Mouse (Mus musculus) kidney, postnatal 0 days (tissue): ENCODE measurements around the gene 1500011B03Rik. TPM values are rescaled to one million over a fixed set of nuclear protein-coding genes. Genes with fewer than 3 reads are reported as not detected.
"Not testable (repeated sequence)": the region's sequence is repeated elsewhere in the genome, so short reads cannot be mapped to it uniquely, and the experiment has no call there.

Source experiments
- ATAC-seq: fragments of 200-750 bp; cut with Nextera tagmentation; replicated peaks from 2 replicates; pipeline ENCODE4 v1.8.0; 2017; ENCODE audit warnings: low read depth, moderate number of reproducible peaks, moderate TSS enrichment, moderate library complexity; ENCODE audit not compliant: low FRiP score
- DNase-seq: peaks from one replicate; pipeline ENCODE4 v3.0.0-alpha.2; 2016; ENCODE audit warnings: low spot score
- H3K27ac ChIP-seq: fragments of 300-500 bp; sonication (generic); 2 replicates; pipeline ENCODE4 v1.5.1; 2014; ENCODE audit warnings: mild to moderate bottlenecking
- H3K27me3 ChIP-seq: fragments of 300-500 bp; sonication (generic); 2 replicates; pipeline ENCODE4 v1.6.1; 2014; ENCODE audit warnings: low read length, mixed read lengths; ENCODE audit not compliant: insufficient read depth
- H3K36me3 ChIP-seq: fragments of 300-500 bp; sonication (generic); 2 replicates; pipeline ENCODE4 v1.6.1; 2014; ENCODE audit warnings: low read length, mixed read lengths; ENCODE audit not compliant: insufficient read depth
- H3K4me1 ChIP-seq: fragments of 300-500 bp; sonication (generic); replicated peaks from 2 replicates; pipeline ENCODE4 v1.6.1; 2014; ENCODE audit warnings: antibody characterized with exemption, low read length, mixed read lengths; ENCODE audit not compliant: insufficient read depth
- H3K4me2 ChIP-seq: fragments of 300-500 bp; sonication (generic); 2 replicates; pipeline ENCODE4 v1.6.1; 2014; ENCODE audit warnings: mild to moderate bottlenecking, low read length, moderate library complexity, mixed read lengths
- H3K4me3 ChIP-seq: fragments of 300-500 bp; sonication (generic); replicated peaks from 2 replicates; pipeline ENCODE4 v1.5.1; 2014; ENCODE audit warnings: low read depth, low read length
- H3K9ac ChIP-seq: fragments of 300-500 bp; sonication (generic); 2 replicates; pipeline ENCODE4 v1.6.1; 2014; ENCODE audit warnings: low read depth, low read length
- H3K9me3 ChIP-seq: fragments of 300-500 bp; sonication (generic); replicated peaks from 2 replicates; pipeline ENCODE4 v1.6.1; 2016; ENCODE audit warnings: low read length, inconsistent platforms, mixed read lengths
- CTCF ChIP-seq: IDR thresholded peaks from 2 replicates; pipeline ENCODE4 v1.5.1; 2016; ENCODE audit warnings: antibody characterized with exemption, low read depth, mild to moderate bottlenecking, moderate library complexity
- WGBS: fragments of 180-500 bp; shearing (Covaris S2); extraction: QIAGEN DNeasy Blood & Tissue Kit; methylation state at CpG from one replicate; pipeline ENCODE4 v1.1.7; 2014; 5-methylcytosine and 5-hydroxymethylcytosine counted together
- polyA plus RNA-seq: library from polyadenylated mRNA; unstranded; fragments of >200 nt; fragmentation: Nextera tagmentation; extraction: Ambion mirVana; gene quantifications from 2 replicates; pipeline ENCODE4 v1.2.1, GENCODE M21; 2015

1500011B03Rik gene
- polyA plus RNA-seq, 1 experiment from 2014 or later: 189 TPM

DNA sequence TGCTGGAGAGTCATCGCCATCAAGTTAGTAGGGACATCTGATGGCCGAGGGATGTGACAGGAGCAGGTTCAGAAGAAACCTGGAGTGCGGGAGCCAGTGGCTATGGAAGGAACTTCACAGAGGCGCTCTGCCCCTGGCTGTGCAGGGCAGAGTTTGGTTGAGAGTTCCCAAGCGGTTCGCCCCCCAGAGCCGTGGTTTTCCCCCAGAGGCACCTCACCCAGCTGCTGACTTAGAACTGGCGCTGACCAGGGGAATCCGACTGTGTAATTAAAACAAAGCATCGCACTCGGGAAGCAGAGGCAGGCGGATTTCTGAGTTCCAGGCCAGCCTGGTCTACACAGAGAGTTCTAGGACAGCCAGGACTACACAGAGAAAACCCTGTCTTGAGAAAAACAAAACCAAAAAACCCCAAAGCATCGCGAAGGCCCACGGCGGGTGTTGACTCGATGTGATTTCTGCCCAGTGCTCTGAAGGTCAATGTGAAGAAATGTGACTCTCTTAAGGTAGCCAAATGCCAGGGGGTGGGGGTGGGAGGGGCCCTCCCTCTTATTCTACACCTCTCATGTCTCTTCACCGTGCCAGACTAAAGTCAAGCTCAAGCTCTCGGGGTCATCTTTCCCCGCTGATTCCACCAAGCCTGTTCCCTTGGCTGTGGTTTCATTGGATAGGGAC lies 28.4 kb upstream of the 1500011B03Rik start:
- no peaks in the 10 kb centered on the region for H3K27me3 ChIP-seq
- no peak overlapping the region for H3K9ac ChIP-seq
- no peak for DNase-seq
- no peak overlapping the region for H3K27ac ChIP-seq
- H3K36me3 ChIP-seq: no peaks in the 10 kb centered on the region
- H3K4me3 ChIP-seq: no peak overlapping the region
- no peak for ATAC-seq
- TF ChIP-seq CTCF: no peak
- H3K9me3 ChIP-seq: no peaks in the 10 kb centered on the region
- no peak overlapping the region for H3K4me2 ChIP-seq
- H3K4me1 ChIP-seq: no peaks in the 10 kb centered on the region
- WGBS: 80% methylated on average over 20 of the region's 20 CpGs

DNA sequence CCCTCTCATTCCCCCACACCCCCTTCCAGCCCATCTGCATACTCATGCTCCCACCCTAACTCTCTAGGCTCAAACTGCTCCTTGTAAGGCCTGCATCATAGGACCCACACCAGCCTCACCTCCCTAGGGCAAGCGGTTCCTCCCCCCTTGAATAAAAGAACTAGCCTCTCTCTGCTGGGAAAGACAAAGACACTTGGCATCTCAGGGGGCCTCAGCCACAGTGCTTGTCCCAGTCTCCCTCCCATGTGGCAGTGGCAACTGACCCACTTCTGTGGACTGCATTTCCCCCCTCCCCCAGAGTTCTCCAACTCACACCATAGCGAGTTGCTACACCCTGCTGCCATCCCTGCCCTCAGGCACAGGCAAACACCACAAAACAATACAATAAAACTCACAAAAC lies 21.1 kb upstream of the 1500011B03Rik start:
- not testable (repeated sequence) for H3K4me3 ChIP-seq, H3K9me3 ChIP-seq, H3K27me3 ChIP-seq, ATAC-seq, H3K4me2 ChIP-seq, H3K36me3 ChIP-seq, H3K27ac ChIP-seq, H3K9ac ChIP-seq, DNase-seq, H3K4me1 ChIP-seq
- WGBS: 82% methylated on average over 2 of the region's 2 CpGs

DNA sequence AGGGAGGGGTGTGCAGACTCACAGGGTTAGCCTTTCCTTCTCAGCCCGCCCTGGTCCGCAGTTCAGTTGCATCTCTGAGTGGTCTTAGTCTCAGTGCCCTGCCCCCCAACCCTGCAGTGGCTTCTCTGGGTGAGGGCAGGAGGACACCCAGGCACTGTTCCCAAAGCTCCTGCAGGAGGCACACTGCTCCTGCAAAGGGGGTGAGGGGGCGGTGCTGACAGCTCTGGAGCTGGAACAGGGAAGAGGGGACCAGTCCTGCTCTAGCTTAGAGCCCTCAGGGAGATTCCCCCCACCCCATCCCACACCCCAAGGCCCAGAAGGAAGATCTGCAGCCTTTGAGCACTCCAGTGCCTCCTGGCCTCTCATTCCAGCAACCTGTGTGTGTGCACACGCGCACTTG lies 19.4 kb upstream of the 1500011B03Rik start:
- no peak overlapping the region for H3K9ac ChIP-seq
- no peaks in the 10 kb centered on the region for H3K36me3 ChIP-seq
- H3K4me1 ChIP-seq: no peaks in the 10 kb centered on the region
- ATAC-seq (no peak), DNase-seq (no peak)
- no peak for TF ChIP-seq CTCF
- 80% methylated on average over 5 of the region's 5 CpGs for WGBS
- H3K27ac ChIP-seq: no peak overlapping the region
- no peak overlapping the region for H3K4me2 ChIP-seq
- H3K9me3 ChIP-seq: no peaks in the 10 kb centered on the region
- no peak overlapping the region for H3K4me3 ChIP-seq
- no peaks in the 10 kb centered on the region for H3K27me3 ChIP-seq

DNA sequence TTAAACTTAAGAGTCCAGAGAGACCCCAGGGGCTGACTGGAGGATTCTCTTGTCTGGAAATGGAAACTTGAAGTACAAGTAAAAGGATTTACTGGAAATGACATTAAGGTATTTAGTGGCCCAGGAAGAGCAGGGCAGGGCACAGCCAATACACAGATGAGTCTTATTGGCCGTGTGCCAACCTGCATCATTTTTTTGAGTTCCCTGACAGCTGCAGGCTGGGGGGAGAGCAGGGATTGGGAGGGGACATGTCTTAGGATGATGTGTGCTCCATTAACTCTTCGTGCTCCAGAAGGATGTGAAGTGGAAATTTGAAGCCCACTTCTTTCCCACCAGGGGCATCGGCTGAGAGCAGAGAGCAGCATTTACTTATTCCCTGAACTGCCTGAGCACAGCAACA lies 18.9 kb upstream of the 1500011B03Rik start:
- H3K9ac ChIP-seq, H3K27me3 ChIP-seq, DNase-seq, H3K4me2 ChIP-seq, ATAC-seq, H3K9me3 ChIP-seq, H3K4me3 ChIP-seq, H3K4me1 ChIP-seq, H3K36me3 ChIP-seq, H3K27ac ChIP-seq: not testable (repeated sequence)
- WGBS: 27% methylated on average over 3 of the region's 3 CpGs

- H3K9me3 ChIP-seq, H3K4me3 ChIP-seq, H3K9ac ChIP-seq, H3K27me3 ChIP-seq, H3K36me3 ChIP-seq, H3K4me2 ChIP-seq, H3K4me1 ChIP-seq, ATAC-seq, H3K27ac ChIP-seq: not testable (repeated sequence)
- DNase-seq: peak; percentile 50
- 30% methylated on average over 5 of the region's 5 CpGs for WGBS
These were observed 17.2 kb upstream of the 1500011B03Rik start for GRCm38 (mm10) chr5:114840481-114840880.

DNA sequence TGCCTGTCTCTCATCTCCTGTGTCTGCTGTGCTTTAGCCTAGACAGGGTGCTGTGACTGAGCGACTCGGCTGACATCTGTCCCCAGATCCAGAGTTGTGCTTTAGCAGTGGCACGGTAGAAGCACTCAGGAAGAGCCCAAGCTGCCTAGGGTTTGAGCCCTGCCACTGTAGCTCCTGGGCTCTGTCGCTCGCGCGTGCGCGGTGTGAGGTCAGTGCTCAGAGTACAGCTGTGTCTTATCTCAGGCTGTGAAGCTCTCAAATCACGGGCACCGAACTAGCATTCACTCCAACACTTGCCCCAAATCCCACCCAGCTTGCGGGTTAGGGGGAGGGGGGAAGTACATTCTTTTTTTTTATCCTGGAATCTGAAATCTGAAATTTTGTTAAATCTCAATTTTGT lies 13.6 kb upstream of the 1500011B03Rik start:
- 56% methylated on average over 12 of the region's 12 CpGs for WGBS
- no peaks in the 10 kb centered on the region for H3K27me3 ChIP-seq
- DNase-seq: no peak
- no peaks in the 10 kb centered on the region for H3K9me3 ChIP-seq
- no peaks in the 10 kb centered on the region for H3K36me3 ChIP-seq
- no peak for TF ChIP-seq CTCF
- no peak overlapping the region for H3K27ac ChIP-seq
- no peak for ATAC-seq
- H3K4me3 ChIP-seq: no peak overlapping the region
- no peak overlapping the region for H3K4me2 ChIP-seq
- H3K4me1 ChIP-seq: no peaks in the 10 kb centered on the region
- no peak overlapping the region for H3K9ac ChIP-seq

DNA sequence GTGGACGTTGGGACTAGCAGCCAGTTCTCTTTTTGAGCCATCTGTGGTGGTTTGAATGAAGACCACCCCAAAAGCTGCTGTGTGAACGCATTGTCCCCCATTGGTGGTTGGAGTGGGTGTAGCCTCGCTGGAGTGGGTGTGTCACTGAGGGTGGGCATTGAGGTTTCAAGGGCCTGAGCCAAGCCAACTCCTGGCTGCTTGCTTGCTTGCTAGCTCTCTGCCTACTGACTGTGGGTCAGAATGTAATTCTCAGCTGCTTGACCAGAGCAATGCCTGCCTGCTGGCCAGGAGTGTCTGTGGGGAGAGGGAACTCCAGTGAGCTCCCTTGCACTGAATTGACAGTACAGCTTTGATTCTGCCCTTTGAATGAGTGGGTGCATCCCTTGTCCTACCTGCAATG lies 6.5 kb upstream of the 1500011B03Rik start:
- no peak for TF ChIP-seq CTCF
- 70% methylated on average over 3 of the region's 3 CpGs for WGBS
- no peak for DNase-seq
- Histone ChIP-seq H3K4me3 (no peak overlapping the region), H3K27me3 (no peaks in the 10 kb centered on the region), H3K27ac (no peak overlapping the region), H3K4me2 (no peak overlapping the region), H3K9ac (no peak overlapping the region), H3K9me3 (no peaks in the 10 kb centered on the region), H3K4me1 (no peaks in the 10 kb centered on the region), H3K36me3 (no peaks in the 10 kb centered on the region)
- no peak for ATAC-seq
